Mouse (Mus musculus) lung, postnatal 0 days (tissue): ENCODE results near the gene Orai3. TPM values are rescaled to one million over a fixed set of nuclear protein-coding genes. Genes with fewer than 3 reads are reported as not detected.
A peak's percentile ranks its signal among the peaks of the same experiment; 100 is the strongest.

Source experiments
- ATAC-seq: fragments of 200-750 bp; cut with Nextera tagmentation; 2 replicates; pipeline ENCODE4 v1.8.0; 2017; ENCODE audit warnings: moderate library complexity
- DNase-seq: peaks from one replicate; pipeline ENCODE4 v3.0.0-alpha.2; 2016; ENCODE audit warnings: low spot score
- H3K27ac ChIP-seq: fragments of 300-500 bp; sonication (generic); 2 replicates; pipeline ENCODE4 v1.5.1; 2014; ENCODE audit warnings: antibody characterized with exemption, mild to moderate bottlenecking, low read length, mixed read lengths
- H3K27me3 ChIP-seq: fragments of 300-500 bp; sonication (generic); replicated peaks from 2 replicates; pipeline ENCODE4 v1.6.1; 2014; ENCODE audit warnings: low read length, mixed read lengths; ENCODE audit not compliant: insufficient read depth
- H3K36me3 ChIP-seq: fragments of 300-500 bp; sonication (generic); 2 replicates; pipeline ENCODE4 v1.6.1; 2014; ENCODE audit warnings: low read length, mixed read lengths; ENCODE audit not compliant: insufficient read depth
- H3K4me1 ChIP-seq: fragments of 300-500 bp; sonication (generic); 2 replicates; pipeline ENCODE4 v1.6.1; 2014; ENCODE audit warnings: antibody characterized with exemption, low read depth, low read length, mixed read lengths; ENCODE audit not compliant: insufficient read depth
- H3K4me2 ChIP-seq: fragments of 300-500 bp; sonication (generic); replicated peaks from 2 replicates; pipeline ENCODE4 v1.6.1; 2014; ENCODE audit warnings: low read depth, mild to moderate bottlenecking, low read length, moderate library complexity, mixed read lengths
- H3K4me3 ChIP-seq: fragments of 300-500 bp; sonication (generic); 2 replicates; pipeline ENCODE4 v1.5.1; 2014; ENCODE audit warnings: low read depth, low read length
- H3K9ac ChIP-seq: fragments of 300-500 bp; sonication (generic); replicated peaks from 2 replicates; pipeline ENCODE4 v1.6.1; 2014; ENCODE audit warnings: low read depth, mild to moderate bottlenecking
- H3K9me3 ChIP-seq: fragments of 300-500 bp; sonication (generic); 2 replicates; pipeline ENCODE4 v1.6.1; 2016; ENCODE audit warnings: low read length, mixed read lengths
- CTCF ChIP-seq: IDR thresholded peaks from 2 replicates; pipeline ENCODE4 v1.5.1; 2016; ENCODE audit warnings: antibody characterized with exemption, mild to moderate bottlenecking
- EP300 ChIP-seq: IDR thresholded peaks from 2 replicates; pipeline ENCODE4 v1.6.1; 2016; ENCODE audit warnings: antibody characterized with exemption, mild to moderate bottlenecking, control low read depth
- WGBS: fragments of 180-500 bp; shearing (Covaris S2); extraction: QIAGEN DNeasy Blood & Tissue Kit; methylation state at CpG from one replicate; pipeline ENCODE4 v1.1.7; 2014; 5-methylcytosine and 5-hydroxymethylcytosine counted together
- polyA plus RNA-seq: library from polyadenylated mRNA; unstranded; fragments of >200 nt; fragmentation: Nextera tagmentation; extraction: Ambion mirVana; gene quantifications from 2 replicates; pipeline ENCODE4 v1.2.1, GENCODE M21; 2015

Gene Orai3
- polyA plus RNA-seq, 1 experiment from 2014 or later = 42.8 TPM

- Histone ChIP-seq H3K9me3 (no peaks in the 10 kb centered on the region), H3K4me2 (no peak overlapping the region), H3K4me1 (no peaks in the 10 kb centered on the region), H3K36me3 (no peaks in the 10 kb centered on the region), H3K9ac (no peak overlapping the region), H3K27ac (no peak overlapping the region), H3K4me3 (no peak overlapping the region), H3K27me3 (no peaks in the 10 kb centered on the region)
- TF ChIP-seq CTCF (no peak), EP300 (no peak)
- no peak for ATAC-seq
- no peak for DNase-seq
- WGBS = 69% methylated on average over 10 of the region's 10 CpGs
Observed at GRCm38 (mm10) chr7:127810650-127811049, 41.0 kb downstream of the Orai3 start.

DNA sequence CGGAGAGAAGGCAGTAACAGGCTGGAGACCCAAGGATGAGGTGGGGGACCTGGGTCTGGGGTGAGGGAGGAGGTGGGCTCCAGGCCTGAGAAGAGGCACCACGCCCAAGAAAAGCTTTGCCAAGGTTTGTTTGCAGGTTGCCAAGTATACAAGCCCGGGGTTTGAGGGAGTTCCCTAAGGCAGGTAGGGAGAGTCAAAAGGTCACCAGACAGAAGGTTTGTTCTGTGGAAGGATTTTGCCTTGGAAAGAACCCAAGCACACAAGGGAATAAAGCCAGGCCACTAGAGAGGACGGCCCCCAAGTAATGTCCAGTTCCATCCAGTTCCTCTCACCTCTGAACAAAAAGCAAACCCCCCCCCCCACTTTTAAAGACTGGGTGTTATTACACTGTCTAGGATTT is 41.6 kb downstream of the Orai3 start:
- TF ChIP-seq CTCF = no peak
- TF ChIP-seq EP300 = no peak
- WGBS = 77% methylated on average over 4 of the region's 4 CpGs
- H3K9me3 ChIP-seq = no peaks in the 10 kb centered on the region
- H3K4me3 ChIP-seq = no peak overlapping the region
- H3K36me3 ChIP-seq = no peaks in the 10 kb centered on the region
- ATAC-seq = no peak
- no peaks in the 10 kb centered on the region for H3K4me1 ChIP-seq
- H3K27me3 ChIP-seq = no peaks in the 10 kb centered on the region
- no peak overlapping the region for H3K27ac ChIP-seq
- no peak overlapping the region for H3K9ac ChIP-seq
- DNase-seq = no peak
- no peak overlapping the region for H3K4me2 ChIP-seq

- H3K27ac ChIP-seq = no peak overlapping the region
- no peaks in the 10 kb centered on the region for H3K9me3 ChIP-seq
- no peak overlapping the region for H3K4me2 ChIP-seq
- ATAC-seq (no peak), DNase-seq (no peak)
- WGBS = 78% methylated on average over 3 of the region's 3 CpGs
- TF ChIP-seq CTCF (no peak), EP300 (no peak)
- H3K4me1 ChIP-seq = no peaks in the 10 kb centered on the region
- no peak overlapping the region for H3K4me3 ChIP-seq
- H3K27me3 ChIP-seq = no peaks in the 10 kb centered on the region
- no peaks in the 10 kb centered on the region for H3K36me3 ChIP-seq
- H3K9ac ChIP-seq = no peak overlapping the region
Observed at GRCm38 (mm10) chr7:127812292-127812691, 42.7 kb downstream of the Orai3 start.

DNA sequence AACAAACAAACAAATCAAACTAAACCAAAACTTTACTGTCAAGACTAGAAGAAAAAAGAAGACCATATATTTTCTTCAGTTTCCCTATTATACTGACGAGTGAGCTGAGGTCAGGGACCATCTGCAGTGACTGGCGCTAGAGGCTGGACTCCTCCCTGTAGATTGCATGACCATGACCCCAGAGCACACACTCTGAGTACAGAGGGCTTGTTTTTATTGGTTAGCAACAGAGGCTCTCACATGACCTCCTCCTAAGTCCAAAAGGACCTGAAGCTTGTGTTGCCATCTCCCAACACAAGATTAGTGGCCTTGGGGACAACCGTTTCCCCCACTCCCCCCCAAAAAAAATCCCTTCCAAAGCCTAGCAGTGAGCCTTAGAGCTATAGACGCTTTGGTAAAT is 44.2 kb downstream of the Orai3 start:
- no peak for ATAC-seq
- Histone ChIP-seq H3K4me1 (no peaks in the 10 kb centered on the region), H3K27me3 (no peaks in the 10 kb centered on the region), H3K4me3 (no peak overlapping the region), H3K4me2 (peak overlapping the region; percentile 11; the same call in 1 of the 2 replicates), H3K9ac (no peak overlapping the region), H3K36me3 (no peaks in the 10 kb centered on the region), H3K27ac (peak overlapping the region; percentile 32; the same call in 1 of the 2 replicates), H3K9me3 (no peaks in the 10 kb centered on the region)
- WGBS = 48% methylated on average over 4 of the region's 4 CpGs
- no peak for DNase-seq
- TF ChIP-seq EP300 (no peak), CTCF (no peak)

- H3K4me1 ChIP-seq = no peaks in the 10 kb centered on the region
- WGBS = 44% methylated on average over 19 of the region's 19 CpGs
- no peak overlapping the region for H3K4me3 ChIP-seq
- no peak overlapping the region for H3K9ac ChIP-seq
- H3K36me3 ChIP-seq = no peaks in the 10 kb centered on the region
- peak overlapping the region; percentile 11; the same call in 1 of the 2 replicates for H3K4me2 ChIP-seq
- H3K27me3 ChIP-seq = no peaks in the 10 kb centered on the region
- DNase-seq (peak; percentile 48), ATAC-seq (peak; percentile 55)
- no peaks in the 10 kb centered on the region for H3K9me3 ChIP-seq
- peak overlapping the region; percentile 32 for H3K27ac ChIP-seq
- no peak for TF ChIP-seq CTCF
- no peak for TF ChIP-seq EP300
Observed at GRCm38 (mm10) chr7:127814241-127814921, 44.8 kb downstream of the Orai3 start.

DNA sequence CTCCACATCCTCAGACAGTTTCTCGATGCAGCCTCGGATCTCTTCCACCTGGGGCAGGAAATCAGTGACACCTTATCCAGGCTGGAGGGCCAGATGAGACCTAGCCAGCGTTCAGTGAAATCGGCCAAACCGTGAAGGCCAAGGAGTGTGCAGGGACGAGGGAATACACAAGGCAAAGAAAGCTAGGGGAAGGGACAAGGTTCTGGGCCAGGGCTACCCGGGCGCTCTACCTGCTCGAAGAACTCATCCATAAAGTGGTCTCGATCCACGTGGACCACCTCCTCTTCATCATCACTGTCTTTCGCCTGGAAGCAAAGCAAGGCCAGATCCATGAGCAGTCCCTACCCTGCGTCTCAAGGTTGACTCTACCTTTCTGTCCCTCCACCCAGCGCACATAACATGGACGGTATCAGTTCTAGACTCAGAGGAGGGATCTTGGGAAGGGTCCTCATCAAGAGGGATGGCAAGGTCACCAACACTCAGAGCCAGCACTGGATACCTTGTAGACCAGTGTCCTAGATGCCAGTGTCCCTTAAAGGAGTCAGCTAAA is 45.6 kb downstream of the Orai3 start:
- Histone ChIP-seq H3K9me3 (no peaks in the 10 kb centered on the region), H3K4me2 (no peak overlapping the region), H3K4me3 (no peak overlapping the region), H3K9ac (no peak overlapping the region), H3K27me3 (no peaks in the 10 kb centered on the region), H3K4me1 (no peaks in the 10 kb centered on the region), H3K27ac (0 out of 2 replicates have a peak overlapping the region, but pooled peaks have one; percentile 21), H3K36me3 (no peaks in the 10 kb centered on the region)
- DNase-seq = no peak
- TF ChIP-seq CTCF = no peak
- TF ChIP-seq EP300 = no peak
- WGBS = 81% methylated on average over 15 of the region's 15 CpGs
- no peak for ATAC-seq
